Mouse (Mus musculus): Measurements from ENCODE around the gene Spg7. TPM values are rescaled to one million over a fixed set of nuclear protein-coding genes. Genes with fewer than 3 reads are reported as not detected.

Gene Spg7
- total and polyA plus RNA-seq, 2 experiments from 2014 or later: 65.1 to 83.1 TPM

- 79% methylated on average over 7 of the region's 7 CpGs for WGBS
- no peak for TF ChIP-seq CTCF (IDR thresholded peaks at IDR 0.05; ENCODE audit: low read depth)
- TF ChIP-seq EP300 (IDR thresholded peaks at IDR 0.05; ENCODE audit: low read depth): no peak
- H3K4me3 ChIP-seq (ENCODE audit: low read depth, low read length): no peak overlapping the region
- H3K36me3 ChIP-seq (replicated peaks; ENCODE audit: control insufficient read depth, insufficient read depth, low read length): no peaks in the 10 kb centered on the region
- no peaks in the 10 kb centered on the region for H3K9me3 ChIP-seq (replicated peaks; ENCODE audit: control insufficient read depth, low read length)
- ATAC-seq (ENCODE audit: insufficient read depth, low read depth): no peak
- no peaks in the 10 kb centered on the region for H3K27me3 ChIP-seq (ENCODE audit: control insufficient read depth, insufficient read depth, low read length)
- no peak for DNase-seq (ENCODE audit: low spot score)
- H3K4me1 ChIP-seq (ENCODE audit: control insufficient read depth, insufficient read depth): peaks cover 20% of the 10 kb centered on the region
- no peak overlapping the region for H3K9ac ChIP-seq (replicated peaks; ENCODE audit: low read depth, low read length)
- no peak overlapping the region for H3K4me2 ChIP-seq (ENCODE audit: low read depth, low read length)
- no peak overlapping the region for H3K27ac ChIP-seq (ENCODE audit: low read depth)
Measured at GRCm38 (mm10) chr8:123031321-123031978, 31.3 kb upstream of the Spg7 start.

GRCm38 (mm10) chr8:123032730-123033129, 30.0 kb upstream of the Spg7 start:
- Histone ChIP-seq H3K27me3 (ENCODE audit: control insufficient read depth, insufficient read depth, low read length) (no peaks in the 10 kb centered on the region), H3K4me1 (ENCODE audit: control insufficient read depth, insufficient read depth) (peaks cover 23% of the 10 kb centered on the region), H3K27ac (ENCODE audit: low read depth) (peak overlapping the region; percentile 35; the same call in 1 of the 2 replicates), H3K9ac (replicated peaks; ENCODE audit: low read depth, low read length) (no peak overlapping the region), H3K36me3 (replicated peaks; ENCODE audit: control insufficient read depth, insufficient read depth, low read length) (no peaks in the 10 kb centered on the region), H3K9me3 (replicated peaks; ENCODE audit: control insufficient read depth, low read length) (no peaks in the 10 kb centered on the region), H3K4me2 (ENCODE audit: low read depth, low read length) (no peak overlapping the region), H3K4me3 (ENCODE audit: low read depth, low read length) (no peak overlapping the region)
- ATAC-seq (ENCODE audit: insufficient read depth, low read depth): no peak
- DNase-seq (ENCODE audit: low spot score): no peak
- TF ChIP-seq EP300 (IDR thresholded peaks at IDR 0.05; ENCODE audit: low read depth): no peak
- TF ChIP-seq CTCF (IDR thresholded peaks at IDR 0.05; ENCODE audit: low read depth): no peak

- ATAC-seq (ENCODE audit: insufficient read depth, low read depth): no peak
- H3K27ac ChIP-seq (ENCODE audit: low read depth): peak overlapping the region; percentile 65; the same call in 1 of the 2 replicates
- no peak overlapping the region for H3K4me2 ChIP-seq (ENCODE audit: low read depth, low read length)
- no peak for TF ChIP-seq CTCF (IDR thresholded peaks at IDR 0.05; ENCODE audit: low read depth)
- no peak for TF ChIP-seq EP300 (IDR thresholded peaks at IDR 0.05; ENCODE audit: low read depth)
- no peaks in the 10 kb centered on the region for H3K27me3 ChIP-seq (ENCODE audit: control insufficient read depth, insufficient read depth, low read length)
- H3K9me3 ChIP-seq (replicated peaks; ENCODE audit: control insufficient read depth, low read length): no peaks in the 10 kb centered on the region
- H3K36me3 ChIP-seq (replicated peaks; ENCODE audit: control insufficient read depth, insufficient read depth, low read length): no peaks in the 10 kb centered on the region
- no peak overlapping the region for H3K9ac ChIP-seq (replicated peaks; ENCODE audit: low read depth, low read length)
- no peak for DNase-seq (ENCODE audit: low spot score)
- peaks cover 26% of the 10 kb centered on the region for H3K4me1 ChIP-seq (ENCODE audit: control insufficient read depth, insufficient read depth)
- no peak overlapping the region for H3K4me3 ChIP-seq (ENCODE audit: low read depth, low read length)
Measured at GRCm38 (mm10) chr8:123033431-123033830, 29.3 kb upstream of the Spg7 start.

- Histone ChIP-seq H3K4me3 (ENCODE audit: low read depth, low read length) (no peak overlapping the region), H3K36me3 (replicated peaks; ENCODE audit: control insufficient read depth, insufficient read depth, low read length) (no peaks in the 10 kb centered on the region), H3K4me1 (ENCODE audit: control insufficient read depth, insufficient read depth) (peaks cover 30% of the 10 kb centered on the region), H3K27ac (ENCODE audit: low read depth) (peak overlapping the region; percentile 65; the same call in 1 of the 2 replicates), H3K27me3 (ENCODE audit: control insufficient read depth, insufficient read depth, low read length) (no peaks in the 10 kb centered on the region), H3K4me2 (ENCODE audit: low read depth, low read length) (peak overlapping the region; percentile 12; the same call in 1 of the 2 replicates), H3K9ac (replicated peaks; ENCODE audit: low read depth, low read length) (no peak overlapping the region), H3K9me3 (replicated peaks; ENCODE audit: control insufficient read depth, low read length) (no peaks in the 10 kb centered on the region)
- 54% methylated on average over 6 of the region's 6 CpGs for WGBS
- DNase-seq (ENCODE audit: low spot score) (no peak), ATAC-seq (ENCODE audit: insufficient read depth, low read depth) (no peak)
- TF ChIP-seq EP300 (IDR thresholded peaks at IDR 0.05; ENCODE audit: low read depth) (no peak), CTCF (IDR thresholded peaks at IDR 0.05; ENCODE audit: low read depth) (no peak)
Measured at GRCm38 (mm10) chr8:123034171-123034570, 28.6 kb upstream of the Spg7 start.

- Histone ChIP-seq H3K4me3 (ENCODE audit: low read depth, low read length) (no peak overlapping the region), H3K4me1 (ENCODE audit: control insufficient read depth, insufficient read depth) (peaks cover 45% of the 10 kb centered on the region), H3K4me2 (ENCODE audit: low read depth, low read length) (no peak overlapping the region), H3K9me3 (replicated peaks; ENCODE audit: control insufficient read depth, low read length) (no peaks in the 10 kb centered on the region), H3K27me3 (ENCODE audit: control insufficient read depth, insufficient read depth, low read length) (no peaks in the 10 kb centered on the region), H3K36me3 (replicated peaks; ENCODE audit: control insufficient read depth, insufficient read depth, low read length) (no peaks in the 10 kb centered on the region), H3K27ac (ENCODE audit: low read depth) (peak overlapping the region; percentile 55), H3K9ac (replicated peaks; ENCODE audit: low read depth, low read length) (no peak overlapping the region)
- no peak for TF ChIP-seq CTCF (IDR thresholded peaks at IDR 0.05; ENCODE audit: low read depth)
- no peak for TF ChIP-seq EP300 (IDR thresholded peaks at IDR 0.05; ENCODE audit: low read depth)
- DNase-seq (ENCODE audit: low spot score) (no peak), ATAC-seq (ENCODE audit: insufficient read depth, low read depth) (no peak)
- 34% methylated on average over 3 of the region's 3 CpGs for WGBS
Measured at GRCm38 (mm10) chr8:123036956-123037355, 25.8 kb upstream of the Spg7 start.

- WGBS: 82% methylated on average over 11 of the region's 11 CpGs
- Histone ChIP-seq H3K36me3 (replicated peaks; ENCODE audit: control insufficient read depth, insufficient read depth, low read length) (no peaks in the 10 kb centered on the region), H3K27me3 (ENCODE audit: control insufficient read depth, insufficient read depth, low read length) (no peaks in the 10 kb centered on the region), H3K9ac (replicated peaks; ENCODE audit: low read depth, low read length) (no peak overlapping the region), H3K27ac (ENCODE audit: low read depth) (peak overlapping the region; percentile 55), H3K4me3 (ENCODE audit: low read depth, low read length) (no peak overlapping the region), H3K4me1 (ENCODE audit: control insufficient read depth, insufficient read depth) (peaks cover 45% of the 10 kb centered on the region), H3K9me3 (replicated peaks; ENCODE audit: control insufficient read depth, low read length) (no peaks in the 10 kb centered on the region), H3K4me2 (ENCODE audit: low read depth, low read length) (no peak overlapping the region)
- ATAC-seq (ENCODE audit: insufficient read depth, low read depth) (no peak), DNase-seq (ENCODE audit: low spot score) (no peak)
- TF ChIP-seq CTCF (IDR thresholded peaks at IDR 0.05; ENCODE audit: low read depth) (no peak), EP300 (IDR thresholded peaks at IDR 0.05; ENCODE audit: low read depth) (no peak)
Measured at GRCm38 (mm10) chr8:123037487-123037886, 25.3 kb upstream of the Spg7 start.
